Mouse (Mus musculus) spleen, adult 2 months (tissue): ENCODE measurements around the gene Muc5ac. TPM values are rescaled to one million over a fixed set of nuclear protein-coding genes. Genes with fewer than 3 reads are reported as not detected.

Source experiments
- DNase-seq, 2 experiments: peaks; one replicate each; pipeline versions ENCODE4 v3.0.0 to v3.0.0-alpha.2; 2012 to 2021; ENCODE audit warnings: low spot score in 2 of 2, low read depth in 1 of 2
- H3K27ac ChIP-seq: fragments of 200-500 bp; 2 replicates; pipeline ENCODE4 v1.5.1; 2012; ENCODE audit warnings: low read length, inconsistent platforms; ENCODE audit not compliant: insufficient read depth
- H3K27me3 ChIP-seq: fragments of 200-500 bp; 2 replicates; pipeline ENCODE4 v1.6.1; 2012; ENCODE audit warnings: mild to moderate bottlenecking, moderate library complexity, low read length, inconsistent platforms; ENCODE audit not compliant: control insufficient read depth, insufficient read depth
- H3K36me3 ChIP-seq: fragments of 200-500 bp; 2 replicates; pipeline ENCODE4 v1.6.1; 2012; ENCODE audit warnings: mild to moderate bottlenecking, low read length, inconsistent platforms; ENCODE audit not compliant: control insufficient read depth, insufficient read depth
- H3K4me1 ChIP-seq: fragments of 200-500 bp; 2 replicates; pipeline ENCODE4 v1.6.1; 2011; ENCODE audit warnings: inconsistent platforms; ENCODE audit not compliant: control insufficient read depth, insufficient read depth, insufficient read length
- H3K4me3 ChIP-seq: fragments of 200-500 bp; 2 replicates; pipeline ENCODE4 v1.5.1; 2011; ENCODE audit warnings: mild to moderate bottlenecking, inconsistent platforms; ENCODE audit not compliant: insufficient read depth, insufficient read length; ENCODE audit errors: extremely low read depth
- CTCF ChIP-seq: fragments of 200-500 bp; IDR thresholded peaks from 2 replicates; pipeline ENCODE4 v1.5.1; 2011; ENCODE audit warnings: mild to moderate bottlenecking, inconsistent platforms; ENCODE audit not compliant: insufficient read depth, insufficient read length, insufficient replicate concordance; ENCODE audit errors: extremely low read depth
- POLR2A ChIP-seq: fragments of 200-500 bp; IDR thresholded peaks from 2 replicates; pipeline ENCODE4 v1.6.1; 2011; ENCODE audit warnings: low read depth, low read length, inconsistent platforms
- WGBS: fragments of 180-500 bp; shearing (Covaris S2); methylation state at CpG from one replicate; pipeline ENCODE4 v1.1.7; 2018; 5-methylcytosine and 5-hydroxymethylcytosine counted together
- polyA plus RNA-seq: library from polyadenylated mRNA; depleted of rRNA; stranded (reverse); fragments of >200 nt; gene quantifications from 2 replicates; pipeline ENCODE4 v1.2.3, GENCODE M21; 2012

Muc5ac gene
- polyA plus RNA-seq, 1 experiment = 0.05 TPM

GRCm38 (mm10) chr7:141813321-141813720, 24.5 kb downstream of the Muc5ac start:
- Histone ChIP-seq H3K36me3 (no peaks in the 10 kb centered on the region), H3K27me3 (no peaks in the 10 kb centered on the region), H3K27ac (no peak overlapping the region), H3K4me3 (no peak overlapping the region), H3K4me1 (no peaks in the 10 kb centered on the region)
- 69% methylated on average over 4 of the region's 4 CpGs for WGBS
- DNase-seq = no peak
- TF ChIP-seq POLR2A = no peak
- TF ChIP-seq CTCF = no peak

- no peak for TF ChIP-seq CTCF
- TF ChIP-seq POLR2A = no peak
- no peaks in the 10 kb centered on the region for H3K27me3 ChIP-seq
- no peaks in the 10 kb centered on the region for H3K36me3 ChIP-seq
- DNase-seq = no peak
- H3K27ac ChIP-seq = no peak overlapping the region
- no peak overlapping the region for H3K4me3 ChIP-seq
- H3K4me1 ChIP-seq = no peaks in the 10 kb centered on the region
- WGBS = 66% methylated on average over 4 of the region's 4 CpGs
These were observed 26.6 kb downstream of the Muc5ac start for GRCm38 (mm10) chr7:141815361-141815760.

- DNase-seq = no peak
- WGBS = 77% methylated on average over 11 of the region's 11 CpGs
These were observed 28.7 kb downstream of the Muc5ac start for GRCm38 (mm10) chr7:141817355-141818075.

GRCm38 (mm10) chr7:141818267-141818666, 29.5 kb downstream of the Muc5ac start:
- H3K4me1 ChIP-seq = no peaks in the 10 kb centered on the region

More at GRCm38 (mm10) chr7:141817355-141818075, 28.7 kb downstream of the Muc5ac start:
- H3K4me3 ChIP-seq = no peak overlapping the region
- TF ChIP-seq POLR2A = no peak
- no peak for TF ChIP-seq CTCF
- no peak overlapping the region for H3K27ac ChIP-seq
- no peaks in the 10 kb centered on the region for H3K4me1 ChIP-seq
- H3K27me3 ChIP-seq = no peaks in the 10 kb centered on the region
- no peaks in the 10 kb centered on the region for H3K36me3 ChIP-seq

GRCm38 (mm10) chr7:141822582-141823261, 34.0 kb downstream of the Muc5ac start:
- whole genome bisulfite sequencing = 56% methylated on average over 4 of the region's 4 CpGs
- DNase-seq = no peak
- TF ChIP-seq CTCF (no peak), POLR2A (no peak)
- Histone ChIP-seq H3K36me3 (no peaks in the 10 kb centered on the region), H3K4me1 (no peaks in the 10 kb centered on the region), H3K27ac (no peak overlapping the region), H3K4me3 (no peak overlapping the region), H3K27me3 (no peaks in the 10 kb centered on the region)

More at GRCm38 (mm10) chr7:141818267-141818666, 29.5 kb downstream of the Muc5ac start:
- H3K27me3 ChIP-seq = no peaks in the 10 kb centered on the region
- no peak for TF ChIP-seq POLR2A
- no peak for TF ChIP-seq CTCF
- no peak overlapping the region for H3K27ac ChIP-seq
- DNase-seq = no peak
- WGBS = 85% methylated on average over 3 of the region's 3 CpGs
- H3K4me3 ChIP-seq = no peak overlapping the region
- H3K36me3 ChIP-seq = no peaks in the 10 kb centered on the region

- 92% methylated on average over 6 of the region's 6 CpGs for WGBS
- no peak for TF ChIP-seq POLR2A
- TF ChIP-seq CTCF = no peak
- Histone ChIP-seq H3K36me3 (no peaks in the 10 kb centered on the region), H3K27me3 (no peaks in the 10 kb centered on the region), H3K4me1 (no peaks in the 10 kb centered on the region), H3K4me3 (no peak overlapping the region), H3K27ac (no peak overlapping the region)
- DNase-seq = no peak
These were observed 34.9 kb downstream of the Muc5ac start for GRCm38 (mm10) chr7:141823699-141824098.

- no peak for TF ChIP-seq POLR2A
- TF ChIP-seq CTCF = no peak
- 94% methylated on average over 9 of the region's 9 CpGs for WGBS
These were observed 35.6 kb downstream of the Muc5ac start for GRCm38 (mm10) chr7:141824398-141824797.

More at GRCm38 (mm10) chr7:141824398-141824797, 35.6 kb downstream of the Muc5ac start:
- H3K36me3 ChIP-seq = no peaks in the 10 kb centered on the region
- no peak overlapping the region for H3K4me3 ChIP-seq
- H3K27me3 ChIP-seq = no peaks in the 10 kb centered on the region
- DNase-seq = no peak
- no peaks in the 10 kb centered on the region for H3K4me1 ChIP-seq
- H3K27ac ChIP-seq = no peak overlapping the region
